Mouse (Mus musculus) lung, postnatal 4 days (tissue): ENCODE measurements around the gene Gna11.

Experiments used
- DNase-seq, 2 experiments: peaks; one replicate each; pipeline ENCODE4 v3.0.0; 2021

Gene Gna11

GRCm38 (mm10) chr10:81565257-81566228, 20.6 kb upstream of the Gna11 start:
- no peak for DNase-seq

- DNase-seq: peak; percentile 68 to 71
These were observed 19.7 kb upstream of the Gna11 start for GRCm38 (mm10) chr10:81564734-81565133.

GRCm38 (mm10) chr10:81564216-81564615, 19.2 kb upstream of the Gna11 start:
- peak; percentile 69 to 82 for DNase-seq

- DNase-seq: no peak
These were observed 18.5 kb upstream of the Gna11 start for GRCm38 (mm10) chr10:81563481-81563880.

GRCm38 (mm10) chr10:81562411-81562810, 17.4 kb upstream of the Gna11 start:
- DNase-seq: no peak

- DNase-seq: peak; percentile 65 to 77
These were observed 15.9 kb upstream of the Gna11 start for GRCm38 (mm10) chr10:81560719-81561459.

- peak; percentile 81 to 84 for DNase-seq
These were observed 14.9 kb upstream of the Gna11 start for GRCm38 (mm10) chr10:81559627-81560539.

GRCm38 (mm10) chr10:81559163-81559626, 14.2 kb upstream of the Gna11 start, which contains the start of gene Aes:
Gene Aes (plus strand): TSS chr10:81559488.
- peak; percentile 86 to 90 for DNase-seq

GRCm38 (mm10) chr10:81557491-81557890, 12.5 kb upstream of the Gna11 start:
- no peak for DNase-seq

- DNase-seq: no peak
These were observed 11.3 kb upstream of the Gna11 start for GRCm38 (mm10) chr10:81556282-81556681.

GRCm38 (mm10) chr10:81553807-81554755, 9.1 kb upstream of the Gna11 start:
- no peak for DNase-seq

- peak in 1 of 2 experiments; percentile 39 for DNase-seq
These were observed 8.2 kb upstream of the Gna11 start for GRCm38 (mm10) chr10:81553232-81553631.

GRCm38 (mm10) chr10:81551597-81552102, 6.7 kb upstream of the Gna11 start:
- DNase-seq: peak; percentile 90 to 94

- DNase-seq: peak; percentile 70 to 78
These were observed 5.3 kb upstream of the Gna11 start for GRCm38 (mm10) chr10:81550257-81550656.

- no peak for DNase-seq
These were observed 4.0 kb upstream of the Gna11 start for GRCm38 (mm10) chr10:81548944-81549343.

- no peak for DNase-seq
These were observed 2.0 kb upstream of the Gna11 start for GRCm38 (mm10) chr10:81546788-81547571.

- no peak for DNase-seq
These were observed 1.3 kb upstream of the Gna11 start for GRCm38 (mm10) chr10:81546332-81546731.

GRCm38 (mm10) chr10:81544296-81545160, 462 bp downstream of the Gna11 start:
- no peak for DNase-seq

GRCm38 (mm10) chr10:81543633-81544032, 1.4 kb downstream of the Gna11 start:
- no peak for DNase-seq
